Mouse (Mus musculus) natural killer cell, adult 2 months (primary cell): ENCODE data around the gene Epyc.
"Not testable (repeated sequence)": the region's sequence is repeated elsewhere in the genome, so short reads cannot be mapped to it uniquely, and the experiment has no call there.

Experiments
- DNase-seq, 2 experiments: peaks; one replicate each; pipeline ENCODE4 v3.0.0; 2022; ENCODE audit warnings: low spot score in 2 of 2

The Epyc gene

GRCm38 (mm10) chr10:97714584-97714983, 70.7 kb downstream of the Epyc start:
- no peak for DNase-seq

- DNase-seq, result no peak
These were observed 71.5 kb downstream of the Epyc start for GRCm38 (mm10) chr10:97715289-97715906.

GRCm38 (mm10) chr10:97717233-97717632, 73.4 kb downstream of the Epyc start:
- DNase-seq, result no peak

DNA sequence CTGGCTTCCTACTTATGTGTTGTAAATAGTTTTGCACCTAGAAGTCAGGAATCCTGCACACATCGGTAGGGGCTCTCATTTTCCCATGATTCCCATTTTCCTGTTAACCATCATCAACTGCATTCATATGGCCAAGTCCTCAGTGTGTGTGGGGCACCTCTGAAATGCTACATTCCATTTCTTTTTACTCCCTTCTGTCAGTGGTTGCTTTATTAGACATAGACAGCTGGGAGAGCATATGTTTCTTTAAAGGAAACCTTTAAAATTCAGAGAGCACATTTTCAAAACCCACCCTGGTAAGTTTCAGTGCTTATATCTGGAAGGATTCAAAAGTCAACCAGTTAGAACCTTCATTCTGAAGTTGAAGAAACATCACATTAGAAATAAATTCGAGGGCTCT, 74.2 kb downstream of the Epyc start:
- no peak for DNase-seq

GRCm38 (mm10) chr10:97720625-97721024, 76.8 kb downstream of the Epyc start:
- no peak for DNase-seq

DNA sequence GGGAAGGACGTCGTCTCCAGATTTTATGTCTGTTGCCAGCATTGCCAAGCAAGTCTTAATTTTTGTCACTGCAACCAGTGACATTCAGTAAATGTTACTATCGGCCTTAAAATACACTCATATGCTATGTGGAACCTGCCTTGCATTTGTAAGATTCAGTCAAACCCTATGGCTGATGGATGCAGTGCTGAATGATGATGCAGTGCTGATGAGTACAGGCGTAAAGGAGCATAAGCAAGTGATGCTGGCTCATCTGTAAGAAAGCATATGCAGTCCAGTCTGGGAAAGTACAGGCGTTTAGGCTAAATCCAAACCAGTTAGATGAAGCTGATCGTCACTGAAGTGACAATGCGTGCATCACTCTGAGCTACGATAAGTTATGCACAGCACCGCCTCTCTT, 78.8 kb downstream of the Epyc start:
- DNase-seq, result no peak

- no peak for DNase-seq
These were observed 82.1 kb downstream of the Epyc start for GRCm38 (mm10) chr10:97725929-97726328.

GRCm38 (mm10) chr10:97726655-97727054, 82.8 kb downstream of the Epyc start, which contains the start of gene C030005K15Rik:
C030005K15Rik (minus strand) TSS chr10:97726755.
- DNase-seq, result not testable (repeated sequence)
